Mouse (Mus musculus) CD8-positive naive resting alpha-beta T cell, adult 57 days (primary cell): ENCODE measurements around the gene Spry2. TPM values are rescaled to one million over a fixed set of nuclear protein-coding genes. Genes with fewer than 3 reads are reported as not detected.

Experiments
- total RNA-seq: library from RNA; stranded (reverse); gene quantifications from one replicate; pipeline ENCODE4 v1.2.4, GENCODE M21; 2023

The Spry2 gene
- total RNA-seq: 5.1 TPM

GRCm38 (mm10) chr14:105896791-105897568 lies at the start of gene Spry2:
TSS of gene Spry2 (minus strand) at chr14:105896819.

Other genes starting within 250 kb of the Spry2 start
- gene Trim52, start 209.4 kb upstream of the Spry2 start, total RNA-seq: not detected